Mouse (Mus musculus): ENCODE measurements around the gene Ctnnbl1. TPM values are rescaled to one million over a fixed set of nuclear protein-coding genes. Genes with fewer than 3 reads are reported as not detected.

The Ctnnbl1 gene
- polyA plus RNA-seq, 1 experiment from 2014 or later, result 60.9 TPM

GRCm38 (mm10) chr2:157870247-157870646, 133.0 kb downstream of the Ctnnbl1 start:
- WGBS, result 77% methylated on average over 6 of the region's 6 CpGs
- Histone ChIP-seq H3K27ac (ENCODE audit: low read depth) (no peak overlapping the region), H3K9me3 (ENCODE audit: low read depth, low read length) (no peaks in the 10 kb centered on the region), H3K9ac (no peak overlapping the region), H3K4me3 (ENCODE audit: low read depth, low read length) (no peak overlapping the region), H3K27me3 (ENCODE audit: insufficient read depth, low read length) (no peaks in the 10 kb centered on the region), H3K36me3 (ENCODE audit: insufficient read depth) (no peaks in the 10 kb centered on the region), H3K4me2 (no peak overlapping the region), H3K4me1 (ENCODE audit: insufficient read depth) (no peaks in the 10 kb centered on the region)
- TF ChIP-seq CTCF (IDR thresholded peaks at IDR 0.05; ENCODE audit: low read depth), result no peak
- DNase-seq (no peak), ATAC-seq (ENCODE audit: insufficient read depth) (no peak)

- no peak for TF ChIP-seq CTCF (IDR thresholded peaks at IDR 0.05; ENCODE audit: low read depth)
- Histone ChIP-seq H3K9me3 (ENCODE audit: low read depth, low read length) (no peaks in the 10 kb centered on the region), H3K27me3 (ENCODE audit: insufficient read depth, low read length) (no peaks in the 10 kb centered on the region), H3K9ac (no peak overlapping the region), H3K36me3 (ENCODE audit: insufficient read depth) (no peaks in the 10 kb centered on the region), H3K4me3 (ENCODE audit: low read depth, low read length) (no peak overlapping the region), H3K4me2 (no peak overlapping the region), H3K27ac (ENCODE audit: low read depth) (no peak overlapping the region), H3K4me1 (ENCODE audit: insufficient read depth) (no peaks in the 10 kb centered on the region)
- WGBS, result 59% methylated on average over 6 of the region's 6 CpGs
- ATAC-seq (ENCODE audit: insufficient read depth), result no peak
- no peak for DNase-seq
Observed at GRCm38 (mm10) chr2:157873223-157873622, 136.0 kb downstream of the Ctnnbl1 start.

GRCm38 (mm10) chr2:157873691-157874090, 136.5 kb downstream of the Ctnnbl1 start:
- WGBS, result 48% methylated on average over 1 of the region's 1 CpGs

GRCm38 (mm10) chr2:157875111-157875510, 137.9 kb downstream of the Ctnnbl1 start:
- Histone ChIP-seq H3K4me3 (ENCODE audit: low read depth, low read length) (no peak overlapping the region), H3K9ac (no peak overlapping the region), H3K27ac (ENCODE audit: low read depth) (no peak overlapping the region), H3K36me3 (ENCODE audit: insufficient read depth) (no peaks in the 10 kb centered on the region), H3K4me1 (ENCODE audit: insufficient read depth) (no peaks in the 10 kb centered on the region), H3K27me3 (ENCODE audit: insufficient read depth, low read length) (no peaks in the 10 kb centered on the region), H3K4me2 (no peak overlapping the region), H3K9me3 (ENCODE audit: low read depth, low read length) (no peaks in the 10 kb centered on the region)
- no peak for TF ChIP-seq CTCF (IDR thresholded peaks at IDR 0.05; ENCODE audit: low read depth)
- whole genome bisulfite sequencing, result 75% methylated on average over 8 of the region's 8 CpGs
- no peak for ATAC-seq (ENCODE audit: insufficient read depth)
- no peak for DNase-seq

More at GRCm38 (mm10) chr2:157873691-157874090, 136.5 kb downstream of the Ctnnbl1 start:
- Histone ChIP-seq H3K4me3 (ENCODE audit: low read depth, low read length) (no peak overlapping the region), H3K4me1 (ENCODE audit: insufficient read depth) (no peaks in the 10 kb centered on the region), H3K27me3 (ENCODE audit: insufficient read depth, low read length) (no peaks in the 10 kb centered on the region), H3K27ac (ENCODE audit: low read depth) (no peak overlapping the region), H3K9me3 (ENCODE audit: low read depth, low read length) (no peaks in the 10 kb centered on the region), H3K9ac (no peak overlapping the region), H3K36me3 (ENCODE audit: insufficient read depth) (no peaks in the 10 kb centered on the region), H3K4me2 (no peak overlapping the region)
- no peak for DNase-seq
- TF ChIP-seq CTCF (IDR thresholded peaks at IDR 0.05; ENCODE audit: low read depth), result no peak
- no peak for ATAC-seq (ENCODE audit: insufficient read depth)

- Histone ChIP-seq H3K9me3 (ENCODE audit: low read depth, low read length) (no peaks in the 10 kb centered on the region), H3K4me3 (ENCODE audit: low read depth, low read length) (no peak overlapping the region), H3K9ac (no peak overlapping the region), H3K36me3 (ENCODE audit: insufficient read depth) (no peaks in the 10 kb centered on the region), H3K27ac (ENCODE audit: low read depth) (no peak overlapping the region), H3K4me1 (ENCODE audit: insufficient read depth) (no peaks in the 10 kb centered on the region), H3K27me3 (ENCODE audit: insufficient read depth, low read length) (no peaks in the 10 kb centered on the region), H3K4me2 (no peak overlapping the region)
- no peak for TF ChIP-seq CTCF (IDR thresholded peaks at IDR 0.05; ENCODE audit: low read depth)
- DNase-seq (no peak), ATAC-seq (ENCODE audit: insufficient read depth) (no peak)
- 79% methylated on average over 3 of the region's 3 CpGs for WGBS
Observed at GRCm38 (mm10) chr2:157877394-157877793, 140.2 kb downstream of the Ctnnbl1 start.

GRCm38 (mm10) chr2:157877967-157878366, 140.8 kb downstream of the Ctnnbl1 start:
- no peaks in the 10 kb centered on the region for H3K4me1 ChIP-seq (ENCODE audit: insufficient read depth)
- H3K4me3 ChIP-seq (ENCODE audit: low read depth, low read length), result no peak overlapping the region
- H3K27me3 ChIP-seq (ENCODE audit: insufficient read depth, low read length), result no peaks in the 10 kb centered on the region
- no peak overlapping the region for H3K27ac ChIP-seq (ENCODE audit: low read depth)
- H3K4me2 ChIP-seq, result no peak overlapping the region
- DNase-seq, result no peak
- H3K36me3 ChIP-seq (ENCODE audit: insufficient read depth), result no peaks in the 10 kb centered on the region
- no peaks in the 10 kb centered on the region for H3K9me3 ChIP-seq (ENCODE audit: low read depth, low read length)
- H3K9ac ChIP-seq, result no peak overlapping the region
- 34% methylated on average over 5 of the region's 5 CpGs for whole genome bisulfite sequencing
- ATAC-seq (ENCODE audit: insufficient read depth), result no peak
- no peak for TF ChIP-seq CTCF (IDR thresholded peaks at IDR 0.05; ENCODE audit: low read depth)

- no peaks in the 10 kb centered on the region for H3K4me1 ChIP-seq (ENCODE audit: insufficient read depth)
- H3K4me3 ChIP-seq (ENCODE audit: low read depth, low read length), result no peak overlapping the region
- WGBS, result 19% methylated on average over 11 of the region's 11 CpGs
- no peaks in the 10 kb centered on the region for H3K9me3 ChIP-seq (ENCODE audit: low read depth, low read length)
- no peak for TF ChIP-seq CTCF (IDR thresholded peaks at IDR 0.05; ENCODE audit: low read depth)
- peaks cover 13% of the 10 kb centered on the region; the same call in 1 of the 2 replicates for H3K36me3 ChIP-seq (ENCODE audit: insufficient read depth)
- no peak overlapping the region for H3K27ac ChIP-seq (ENCODE audit: low read depth)
- DNase-seq (peak; percentile 34), ATAC-seq (ENCODE audit: insufficient read depth) (peak; percentile 28; the same call in 1 of the 2 replicates)
- no peak overlapping the region for H3K4me2 ChIP-seq
- no peak overlapping the region for H3K9ac ChIP-seq
- no peaks in the 10 kb centered on the region for H3K27me3 ChIP-seq (ENCODE audit: insufficient read depth, low read length)
Observed at GRCm38 (mm10) chr2:157881939-157882338, 144.7 kb downstream of the Ctnnbl1 start.

All from lung, embryonic 14.5 days (tissue).